Mouse (Mus musculus) kidney, embryonic 14.5 days (tissue): ENCODE data around the gene Glmp. TPM values are rescaled to one million over a fixed set of nuclear protein-coding genes. Genes with fewer than 3 reads are reported as not detected.
"Not testable (repeated sequence)": the region's sequence is repeated elsewhere in the genome, so short reads cannot be mapped to it uniquely, and the experiment has no call there.

Source experiments
- ATAC-seq: fragments of 200-750 bp; cut with Nextera tagmentation; 2 replicates; pipeline ENCODE4 v1.8.0; 2017; ENCODE audit warnings: moderate number of reproducible peaks, mild to moderate bottlenecking, moderate TSS enrichment, moderate library complexity; ENCODE audit not compliant: low FRiP score, low TSS enrichment
- H3K27ac ChIP-seq: fragments of 300-500 bp; sonication (generic); 2 replicates; pipeline ENCODE4 v1.5.1; 2014; ENCODE audit warnings: low read depth, mild to moderate bottlenecking, low read length, moderate library complexity, mixed read lengths
- H3K27me3 ChIP-seq: fragments of 300-500 bp; sonication (generic); 2 replicates; pipeline ENCODE4 v1.6.1; 2014; ENCODE audit warnings: mild to moderate bottlenecking, low read length; ENCODE audit not compliant: control insufficient read depth, insufficient read depth
- H3K36me3 ChIP-seq: fragments of 300-500 bp; sonication (generic); 2 replicates; pipeline ENCODE4 v1.6.1; 2014; ENCODE audit warnings: low read length, mixed read lengths; ENCODE audit not compliant: control insufficient read depth, insufficient read depth
- H3K4me1 ChIP-seq: fragments of 300-500 bp; sonication (generic); 2 replicates; pipeline ENCODE4 v1.6.1; 2014; ENCODE audit warnings: low read length, mixed read lengths; ENCODE audit not compliant: control insufficient read depth, insufficient read depth
- H3K4me2 ChIP-seq: fragments of 300-500 bp; sonication (generic); replicated peaks from 2 replicates; pipeline ENCODE4 v1.6.1; 2014; ENCODE audit warnings: low read depth, mild to moderate bottlenecking, low read length
- H3K4me3 ChIP-seq: fragments of 300-500 bp; sonication (generic); 2 replicates; pipeline ENCODE4 v1.5.1; 2014; ENCODE audit warnings: mild to moderate bottlenecking, low read length
- H3K9ac ChIP-seq: fragments of 300-500 bp; sonication (generic); 2 replicates; pipeline ENCODE4 v1.6.1; 2014; ENCODE audit warnings: low read depth, mild to moderate bottlenecking, low read length, moderate library complexity
- H3K9me3 ChIP-seq: fragments of 300-500 bp; sonication (generic); 2 replicates; pipeline ENCODE4 v1.6.1; 2016; ENCODE audit warnings: low read length; ENCODE audit not compliant: control insufficient read depth
- WGBS: fragments of 180-500 bp; shearing (Covaris S2); extraction: QIAGEN DNeasy Blood & Tissue Kit; methylation state at CpG from one replicate; pipeline ENCODE4 v1.1.7; 2014; 5-methylcytosine and 5-hydroxymethylcytosine counted together
- polyA plus RNA-seq: library from polyadenylated mRNA; unstranded; fragments of >200 nt; fragmentation: Nextera tagmentation; extraction: Ambion mirVana; gene quantifications from 2 replicates; pipeline ENCODE4 v1.2.1, GENCODE M21; 2014

The Glmp gene
- polyA plus RNA-seq, 1 experiment from 2014 or later: 138 TPM

- Histone ChIP-seq H3K9me3 (peaks cover 7% of the 10 kb centered on the region; the same call in 1 of the 2 replicates), H3K4me2 (0 out of 2 replicates have a peak overlapping the region, but pooled peaks have one; percentile 3), H3K36me3 (peaks cover 16% of the 10 kb centered on the region), H3K27me3 (peaks cover 13% of the 10 kb centered on the region), H3K27ac (no peak overlapping the region), H3K9ac (no peak overlapping the region), H3K4me1 (peaks cover 4% of the 10 kb centered on the region; the same call in 1 of the 2 replicates), H3K4me3 (peak overlapping the region; percentile 2; the same call in 1 of the 2 replicates)
- WGBS: 48% methylated on average over 34 of the region's 34 CpGs
- no peak for ATAC-seq
These were observed 41.0 kb downstream of the Glmp start for GRCm38 (mm10) chr3:88365705-88366361.

- H3K4me1 ChIP-seq, H3K9ac ChIP-seq, H3K4me3 ChIP-seq, H3K36me3 ChIP-seq, H3K9me3 ChIP-seq, H3K27ac ChIP-seq: not testable (repeated sequence)
- ATAC-seq: peak; percentile 62; the same call in 1 of the 2 replicates
- peak overlapping the region; percentile 25; the same call in 1 of the 2 replicates for H3K4me2 ChIP-seq
- H3K27me3 ChIP-seq: peaks cover 13% of the 10 kb centered on the region
- WGBS: 6% methylated on average over 21 of the region's 22 CpGs
These were observed 42.1 kb downstream of the Glmp start for GRCm38 (mm10) chr3:88366830-88367428.

- H3K27me3 ChIP-seq: peaks cover 13% of the 10 kb centered on the region
- not testable (repeated sequence) for ATAC-seq, H3K4me1 ChIP-seq, H3K27ac ChIP-seq, H3K36me3 ChIP-seq, H3K9ac ChIP-seq, H3K4me2 ChIP-seq, H3K9me3 ChIP-seq, H3K4me3 ChIP-seq
- WGBS: 49% methylated on average over 3 of the region's 7 CpGs
These were observed 42.7 kb downstream of the Glmp start for GRCm38 (mm10) chr3:88367517-88367916.

- ATAC-seq, H3K9me3 ChIP-seq, H3K36me3 ChIP-seq, H3K4me1 ChIP-seq, H3K27ac ChIP-seq, H3K4me3 ChIP-seq, H3K9ac ChIP-seq, H3K4me2 ChIP-seq: not testable (repeated sequence)
- 82% methylated on average over 7 of the region's 7 CpGs for WGBS
- peaks cover 13% of the 10 kb centered on the region for H3K27me3 ChIP-seq
These were observed 43.7 kb downstream of the Glmp start for GRCm38 (mm10) chr3:88368511-88368910.

GRCm38 (mm10) chr3:88372643-88373042 is 47.8 kb downstream of the Glmp start, which contains the start of gene Bglap3:
Gene Bglap3, minus strand, starts transcription at chr3:88372743.
- H3K4me1 ChIP-seq, H3K9me3 ChIP-seq, H3K27me3 ChIP-seq, H3K4me3 ChIP-seq, ATAC-seq, H3K36me3 ChIP-seq, H3K9ac ChIP-seq, H3K27ac ChIP-seq, H3K4me2 ChIP-seq: not testable (repeated sequence)
- 91% methylated on average over 9 of the region's 9 CpGs for WGBS

- H3K4me2 ChIP-seq: peak overlapping the region; percentile 35; the same call in 1 of the 2 replicates
- 9% methylated on average over 17 of the region's 19 CpGs for WGBS
- H3K9ac ChIP-seq: peak overlapping the region; percentile 18; the same call in 1 of the 2 replicates
- peak; percentile 90 for ATAC-seq
- H3K36me3 ChIP-seq, H3K9me3 ChIP-seq, H3K4me1 ChIP-seq, H3K27me3 ChIP-seq: not testable (repeated sequence)
- H3K27ac ChIP-seq: peak overlapping the region; percentile 55; the same call in 1 of the 2 replicates
- peak overlapping the region; percentile 9; the same call in 1 of the 2 replicates for H3K4me3 ChIP-seq
These were observed 51.2 kb downstream of the Glmp start for GRCm38 (mm10) chr3:88375750-88376626.

GRCm38 (mm10) chr3:88376644-88377043 is 51.8 kb downstream of the Glmp start:
- H3K27me3 ChIP-seq, ATAC-seq, H3K36me3 ChIP-seq, H3K4me1 ChIP-seq, H3K9me3 ChIP-seq: not testable (repeated sequence)
- peak overlapping the region; percentile 9; the same call in 1 of the 2 replicates for H3K4me3 ChIP-seq
- peak overlapping the region; percentile 35; the same call in 1 of the 2 replicates for H3K4me2 ChIP-seq
- H3K9ac ChIP-seq: peak overlapping the region; percentile 18; the same call in 1 of the 2 replicates
- H3K27ac ChIP-seq: peak overlapping the region; percentile 37; the same call in 1 of the 2 replicates
- WGBS: 33% methylated on average over 5 of the region's 7 CpGs

- not testable (repeated sequence) for H3K9me3 ChIP-seq, ATAC-seq, H3K27me3 ChIP-seq, H3K9ac ChIP-seq, H3K27ac ChIP-seq, H3K36me3 ChIP-seq, H3K4me1 ChIP-seq, H3K4me3 ChIP-seq, H3K4me2 ChIP-seq
- 75% methylated on average over 4 of the region's 5 CpGs for WGBS
These were observed 53.8 kb downstream of the Glmp start, which contains the start of gene Bglap2 for GRCm38 (mm10) chr3:88378599-88378998. Gene Bglap2, minus strand, starts transcription at chr3:88378699.
